Comparison of ENCODE assay signal across 9 mouse cellular contexts in the genomic region with DNA sequence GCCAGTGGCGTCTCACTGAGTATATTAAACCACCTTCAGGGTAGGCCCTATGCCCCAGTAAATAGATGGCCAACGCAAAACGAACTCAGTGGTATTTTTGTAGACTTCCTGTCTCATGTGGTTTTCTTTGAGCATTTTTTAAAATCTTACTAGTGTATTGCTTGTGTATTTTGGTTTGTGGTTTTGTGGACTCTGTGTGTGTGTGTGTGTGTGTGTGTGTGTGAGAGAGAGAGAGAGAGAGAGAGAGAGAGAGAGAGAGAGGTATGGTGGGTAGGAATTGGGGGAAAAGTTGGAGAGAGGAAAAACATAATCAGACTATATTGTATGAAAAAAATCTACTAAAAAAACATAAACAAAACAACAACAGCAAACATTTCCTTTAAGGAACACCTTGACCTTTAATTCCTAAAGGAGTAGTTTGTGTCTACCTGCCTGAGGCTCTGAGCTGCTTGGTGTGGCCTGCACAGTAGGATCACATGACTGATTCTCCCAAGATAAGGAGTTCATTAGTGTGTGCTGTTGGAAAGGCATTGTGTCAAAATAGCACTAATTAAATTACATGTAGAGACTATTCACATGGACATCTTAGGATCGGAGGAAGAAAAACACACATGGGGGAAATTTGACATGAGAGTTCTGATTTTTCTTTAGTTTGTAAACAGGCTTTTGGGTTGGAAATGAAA. TPM values are rescaled to one million over a fixed set of nuclear protein-coding genes. Genes with fewer than 3 reads are reported as not detected.
A peak's percentile ranks its signal among the peaks of the same experiment; 100 is the strongest.
DNase-seq lines count a peak whose midpoint lies in the region; ATAC-seq lines count a peak whose summit lies in the region.
"Had no signal": no experiment of that assay in that cellular context is flagged by ENCODE, and none has a peak within 500 bp of the region (broad histone marks: within the 10 kb centered on the region; RNA-seq: fewer than 3 reads in every experiment).

No protein-coding gene starts in this region.

- 78% methylated on average over 4 of the region's 4 CpGs for whole genome bisulfite sequencing in heart, embryonic 15.5 days
- 87% methylated on average over 4 of the region's 4 CpGs for WGBS in heart, embryonic 10.5 days
- 58% methylated on average over 4 of the region's 4 CpGs for WGBS in liver, embryonic 12.5 days (ENCODE audit: insufficient replicate concordance)

- intact Hi-C loops in left cerebral cortex, postnatal 14 days (cut with DNase I), result no loop called here

- peak overlapping the region; percentile 86 for H3K4me3 ChIP-seq in heart, embryonic 15.5 days
- H3K4me3 ChIP-seq in heart, embryonic 10.5 days, result no peak overlapping the region
- H3K4me3 ChIP-seq in brown adipose tissue, adult 24 weeks (ENCODE audit: insufficient read depth, low read depth, low read length), result peak overlapping the region; percentile 87
- peak overlapping the region; percentile 85 for H3K4me3 ChIP-seq in liver, embryonic 12.5 days

- no peaks in the 10 kb centered on the region for H3K27me3 ChIP-seq in heart, embryonic 15.5 days
- H3K27me3 ChIP-seq in heart, embryonic 10.5 days (ENCODE audit: insufficient read depth, poor library complexity, severe bottlenecking), result no peaks in the 10 kb centered on the region
- H3K27me3 ChIP-seq in liver, embryonic 12.5 days (replicated peaks), result no peaks in the 10 kb centered on the region
- H3K27me3 ChIP-seq: Patski had no signal

- peak overlapping the region; percentile 84; the same call in 1 of the 2 replicates for H3K27ac ChIP-seq in heart, embryonic 15.5 days
- no peak overlapping the region for H3K27ac ChIP-seq in heart, embryonic 10.5 days
- H3K27ac ChIP-seq in brown adipose tissue, adult 24 weeks (replicated peaks; ENCODE audit: low read depth, low read length), result no peak overlapping the region
- H3K27ac ChIP-seq in liver, embryonic 12.5 days, result peak overlapping the region; percentile 82

- H3K9ac ChIP-seq in heart, embryonic 15.5 days, result no peak overlapping the region
- H3K9ac ChIP-seq in liver, embryonic 12.5 days, result no peak overlapping the region

- no peak for DNase-seq in heart, embryonic 10.5 days (ENCODE audit: low spot score)
- peak; percentile 20 for DNase-seq in 3T3-L1 (ENCODE audit: low read depth, low spot score)
- no peak for DNase-seq in left cerebral cortex, postnatal 14 days (ENCODE audit: low spot score in 2 of 2)

- ATAC-seq in heart, embryonic 15.5 days (replicated peaks; ENCODE audit: insufficient number of reproducible peaks, insufficient read depth, low FRiP score, low read depth), result no peak
- no peak for ATAC-seq in liver, embryonic 12.5 days
- ATAC-seq in monocyte, adult 5-6 weeks (replicated peaks; ENCODE audit: insufficient number of reproducible peaks, low FRiP score, low TSS enrichment, poor library complexity, severe bottlenecking), result no peak
- ATAC-seq in megakaryocyte progenitor cell, adult 5-6 weeks (replicated peaks; ENCODE audit: poor library complexity), result no peak

- H3K4me1 ChIP-seq in heart, embryonic 15.5 days (replicated peaks), result peaks cover 16% of the 10 kb centered on the region; the same call in 1 of the 2 replicates
- peaks cover 36% of the 10 kb centered on the region; the same call in 1 of the 2 replicates for H3K4me1 ChIP-seq in heart, embryonic 10.5 days
- H3K4me1 ChIP-seq in brown adipose tissue, adult 24 weeks (ENCODE audit: control insufficient read depth, insufficient read depth, insufficient read length, low read length), result peaks cover 2% of the 10 kb centered on the region; the same call in 1 of the 2 replicates
- H3K4me1 ChIP-seq in liver, embryonic 12.5 days, result peaks cover 33% of the 10 kb centered on the region

- peak overlapping the region; percentile 82 for H3K4me2 ChIP-seq in heart, embryonic 15.5 days
- peak overlapping the region; percentile 98 for H3K4me2 ChIP-seq in liver, embryonic 12.5 days

- no peaks in the 10 kb centered on the region for H3K36me3 ChIP-seq in heart, embryonic 15.5 days
- 0 out of 2 replicates have a peak, but pooled peaks cover 2% of the 10 kb centered on the region for H3K36me3 ChIP-seq in heart, embryonic 10.5 days
- no peaks in the 10 kb centered on the region; the same call in 1 of the 2 replicates for H3K36me3 ChIP-seq in liver, embryonic 12.5 days

- no peaks in the 10 kb centered on the region for H3K9me3 ChIP-seq in heart, embryonic 15.5 days (replicated peaks)
- no peaks in the 10 kb centered on the region for H3K9me3 ChIP-seq in heart, embryonic 10.5 days
- no peaks in the 10 kb centered on the region for H3K9me3 ChIP-seq in liver, embryonic 12.5 days (replicated peaks)

RNA-seq across cellular contexts. Expression of a gene that starts 1.7 kb away (rescaled TPM):
- 51.6 and 52.8 TPM in 2 replicates for polyA plus RNA-seq in heart, embryonic 15.5 days (2015; fragmentation: Nextera tagmentation; extraction: Ambion mirVana)
- 38.1 and 49.2 TPM in 2 replicates for polyA plus RNA-seq in heart, embryonic 10.5 days (2016; fragmentation: Nextera tagmentation; extraction: Ambion mirVana)
- 63.0 and 102 TPM in 2 replicates for polyA plus RNA-seq in brown adipose tissue, adult 24 weeks (2012; ENCODE audit: insufficient read depth, insufficient read length, missing spikeins)
- 43.3 and 44.3 TPM in 2 replicates for polyA plus RNA-seq in liver, embryonic 12.5 days (2016; fragmentation: Nextera tagmentation; extraction: Ambion mirVana)
- 32.1 to 76.3 TPM (median 67.0 TPM) in 3 replicates for total RNA-seq in monocyte, adult 5-6 weeks (2017)
- 98.8 and 118 TPM in 2 replicates for total RNA-seq in megakaryocyte progenitor cell, adult 5-6 weeks (2015)
- 82.2 and 87.6 TPM in 2 replicates for total RNA-seq in megakaryocyte progenitor cell, adult 5-6 weeks (2017)
- total RNA-seq in left cerebral cortex, postnatal 14 days (2021), result 1 to 10 TPM; 9.1 to 9.6 TPM

Comparison
In these comparisons a context has a peak if more than half of its experiments do, and no peak if none do; other contexts are left out.
1. H3K27ac ChIP-seq: peak in heart, embryonic 15.5 days (single experiment) and liver, embryonic 12.5 days (single experiment); none in heart, embryonic 10.5 days (single experiment) and brown adipose tissue, adult 24 weeks (single experiment).